ENCODE assay signal across 8 mouse cellular contexts in genomic region chr10:80659213-80659612, GRCm38 (mm10). TPM values are rescaled to one million over a fixed set of nuclear protein-coding genes. Genes with fewer than 3 reads are reported as not detected.
DNase-seq lines count a peak whose midpoint lies in the region; ATAC-seq and TF ChIP-seq lines count a peak whose summit lies in the region.

No protein-coding gene starts in this region.

- DNase-seq in ovary, postnatal 36 days (ENCODE audit: low spot score): peak; percentile 62
- no peak for DNase-seq in ovary, postnatal 10 days (ENCODE audit: low spot score)
- DNase-seq in cerebellum, adult 8-10 months: peak; percentile 79
- DNase-seq in left cerebral cortex, adult 2 months (ENCODE audit: extremely low spot score in 1 of 2, low spot score in 2 of 2): peak; percentile 65 to 74
- peak; percentile 55 to 73 for DNase-seq in spleen, adult 2 months (ENCODE audit: low read depth in 1 of 2, low spot score in 2 of 2)

- no peak for TF ChIP-seq POLR2A in spleen, adult 2 months (IDR thresholded peaks at IDR 0.05; ENCODE audit: low read depth, low read length)

- peak overlapping the region; percentile 36 for H3K4me3 ChIP-seq in forebrain, embryonic 16.5 days (replicated peaks; ENCODE audit: low read length)
- H3K4me3 ChIP-seq in hindbrain, embryonic 16.5 days (ENCODE audit: low read length): no peak overlapping the region
- H3K4me3 ChIP-seq in left cerebral cortex, adult 2 months: peak overlapping the region; percentile 40; the same call in 1 of the 2 replicates
- H3K4me3 ChIP-seq in macrophage (ENCODE audit: inconsistent target): peak overlapping the region; percentile 14; the same call in 1 of the 2 replicates
- 0 out of 2 replicates have a peak overlapping the region, but pooled peaks have one; percentile 15 for H3K4me3 ChIP-seq in spleen, adult 2 months (ENCODE audit: extremely low read depth, insufficient read depth, insufficient read length)

- peaks cover 22% of the 10 kb centered on the region for H3K4me1 ChIP-seq in forebrain, embryonic 16.5 days (replicated peaks; ENCODE audit: control insufficient read depth, insufficient read depth, low read length)
- H3K4me1 ChIP-seq in hindbrain, embryonic 16.5 days (ENCODE audit: control insufficient read depth, insufficient read depth, low read depth, low read length): peaks cover 18% of the 10 kb centered on the region
- H3K4me1 ChIP-seq in spleen, adult 2 months (ENCODE audit: control insufficient read depth, insufficient read depth, insufficient read length): peaks cover 49% of the 10 kb centered on the region

- 5% methylated on average over 10 of the region's 10 CpGs for WGBS in forebrain, embryonic 16.5 days
- 13% methylated on average over 10 of the region's 10 CpGs for WGBS in hindbrain, embryonic 16.5 days
- WGBS in macrophage (ENCODE audit: missing documents): 11% methylated on average over 10 of the region's 10 CpGs
- 9% methylated on average over 10 of the region's 10 CpGs for WGBS in spleen, adult 2 months

- peaks cover 11% of the 10 kb centered on the region; the same call in 1 of the 2 replicates for H3K79me2 ChIP-seq in macrophage (ENCODE audit: inconsistent target)

- peak overlapping the region; percentile 21; the same call in 1 of the 2 replicates for H3K27ac ChIP-seq in forebrain, embryonic 16.5 days (ENCODE audit: low read length)
- H3K27ac ChIP-seq in hindbrain, embryonic 16.5 days (ENCODE audit: low read depth, low read length): peak overlapping the region; percentile 39; the same call in 1 of the 2 replicates
- no peak overlapping the region for H3K27ac ChIP-seq in left cerebral cortex, adult 2 months
- H3K27ac ChIP-seq in macrophage: peak overlapping the region; percentile 53
- H3K27ac ChIP-seq in spleen, adult 2 months (ENCODE audit: insufficient read depth, low read length): peak overlapping the region; percentile 81

- H3K9ac ChIP-seq in forebrain, embryonic 16.5 days (replicated peaks; ENCODE audit: low read depth, low read length): no peak overlapping the region
- 0 out of 2 replicates have a peak overlapping the region, but pooled peaks have one; percentile 14 for H3K9ac ChIP-seq in hindbrain, embryonic 16.5 days (ENCODE audit: low read depth, low read length)

- intact Hi-C loops in left cerebral cortex, adult 2 months (cut with DNase I): loop anchor here (1.0 to 5.0 kb wide), 2 partner anchors 29 to 43 kb away; partner anchors contain the start of genes Izumo4 and Mob3a

- H3K36me3 ChIP-seq in forebrain, embryonic 16.5 days (ENCODE audit: control insufficient read depth, insufficient read depth): no peaks in the 10 kb centered on the region
- H3K36me3 ChIP-seq in hindbrain, embryonic 16.5 days (ENCODE audit: control insufficient read depth, insufficient read depth, low read length): no peaks in the 10 kb centered on the region
- no peaks in the 10 kb centered on the region for H3K36me3 ChIP-seq in macrophage (ENCODE audit: inconsistent target)
- H3K36me3 ChIP-seq in spleen, adult 2 months (ENCODE audit: control insufficient read depth, insufficient read depth, low read length): no peaks in the 10 kb centered on the region

- peak overlapping the region; percentile 50 for H3K4me2 ChIP-seq in forebrain, embryonic 16.5 days (ENCODE audit: low read length)
- H3K4me2 ChIP-seq in hindbrain, embryonic 16.5 days (ENCODE audit: low read length): peak overlapping the region; percentile 34

- TF ChIP-seq CTCF in left cerebral cortex, adult 2 months (IDR thresholded peaks at IDR 0.05): peak; percentile 93
- peak; percentile 45; the same call in 1 of the 2 replicates for TF ChIP-seq CTCF in spleen, adult 2 months (IDR thresholded peaks at IDR 0.05; ENCODE audit: extremely low read depth, insufficient read depth, insufficient read length, insufficient replicate concordance)

- H3K9me3 ChIP-seq in forebrain, embryonic 16.5 days (ENCODE audit: control insufficient read depth, low read length): no peaks in the 10 kb centered on the region
- H3K9me3 ChIP-seq in hindbrain, embryonic 16.5 days (ENCODE audit: control insufficient read depth, low read length): no peaks in the 10 kb centered on the region

- no peaks in the 10 kb centered on the region for H3K27me3 ChIP-seq in forebrain, embryonic 16.5 days (replicated peaks; ENCODE audit: control insufficient read depth, insufficient read depth, low read length)
- no peaks in the 10 kb centered on the region for H3K27me3 ChIP-seq in hindbrain, embryonic 16.5 days (replicated peaks; ENCODE audit: control insufficient read depth, insufficient read depth, low read length)
- no peaks in the 10 kb centered on the region for H3K27me3 ChIP-seq in spleen, adult 2 months (ENCODE audit: control insufficient read depth, insufficient read depth, low read length)

- ATAC-seq in forebrain, embryonic 16.5 days: no peak
- no peak for ATAC-seq in hindbrain, embryonic 16.5 days

RNA-seq across cellular contexts. Expression of gene Btbd2, which starts 2.3 kb away (rescaled TPM):
- 75.2 and 79.7 TPM in 2 replicates for polyA plus RNA-seq in forebrain, embryonic 16.5 days (2015; fragmentation: Nextera tagmentation; extraction: Ambion mirVana)
- polyA plus RNA-seq in hindbrain, embryonic 16.5 days (2015; fragmentation: Nextera tagmentation; extraction: Ambion mirVana): 21.2 and 83.2 TPM in 2 replicates
- 10 to 100 TPM; 85.1 to 96.7 TPM for total RNA-seq in left cerebral cortex, adult 2 months (2021)
- total RNA-seq in macrophage (2018; cell fraction: chromatin; rRNA removed): 10 to 100 TPM in 15 of 26 experiments, 1 to 10 TPM in 11; 1.8 to 28.3 (median 14.1) TPM
- total RNA-seq in macrophage (2018; cell fraction: cytosol; rRNA removed): 10 to 100 TPM; 15.2 to 30.1 (median 24.2) TPM
- 10 to 100 TPM in 14 of 26 experiments, 1 to 10 TPM in 12; 4.9 to 21.9 (median 10.8) TPM for total RNA-seq in macrophage (2018; cell fraction: nucleus; rRNA removed)
- polyA plus RNA-seq in macrophage (2018): 16.9 to 26.0 TPM (median 21.9 TPM) in 3 replicates
- polyA plus RNA-seq in spleen, adult 2 months (2012; rRNA removed): 49.5 and 66.1 TPM in 2 replicates

RNA-seq across cellular contexts. Expression of gene Mknk2, which starts 18.7 kb away (rescaled TPM):
- 57.1 and 61.2 TPM in 2 replicates for polyA plus RNA-seq in forebrain, embryonic 16.5 days (2015; fragmentation: Nextera tagmentation; extraction: Ambion mirVana)
- 35.6 and 55.7 TPM in 2 replicates for polyA plus RNA-seq in hindbrain, embryonic 16.5 days (2015; fragmentation: Nextera tagmentation; extraction: Ambion mirVana)
- total RNA-seq in left cerebral cortex, adult 2 months (2021): 10 to 100 TPM; 42.8 to 48.8 TPM
- total RNA-seq in macrophage (2018; cell fraction: chromatin; rRNA removed): 100 to 1,000 TPM in 1 of 26 experiments, 10 to 100 TPM in 22, 1 to 10 TPM in 3; 7.0 to 106 (median 37.3) TPM
- total RNA-seq in macrophage (2018; cell fraction: cytosol; rRNA removed): 100 to 1,000 TPM in 18 of 26 experiments, 10 to 100 TPM in 8; 59.8 to 198 (median 116) TPM
- 100 to 1,000 TPM in 2 of 26 experiments, 10 to 100 TPM in 24; 19.5 to 123 (median 68.6) TPM for total RNA-seq in macrophage (2018; cell fraction: nucleus; rRNA removed)
- 75.7 to 134 TPM (median 82.8 TPM) in 3 replicates for polyA plus RNA-seq in macrophage (2018)
- 351 and 533 TPM in 2 replicates for polyA plus RNA-seq in spleen, adult 2 months (2012; rRNA removed)

RNA-seq across cellular contexts. Expression of gene Csnk1g2, which starts 36.6 kb away (rescaled TPM):
- 91.3 and 96.9 TPM in 2 replicates for polyA plus RNA-seq in forebrain, embryonic 16.5 days (2015; fragmentation: Nextera tagmentation; extraction: Ambion mirVana)
- polyA plus RNA-seq in hindbrain, embryonic 16.5 days (2015; fragmentation: Nextera tagmentation; extraction: Ambion mirVana): 24.9 and 77.7 TPM in 2 replicates
- 100 to 1,000 TPM; 244 to 251 TPM for total RNA-seq in left cerebral cortex, adult 2 months (2021)
- 10 to 100 TPM; 21.1 to 94.3 (median 56.1) TPM for total RNA-seq in macrophage (2018; cell fraction: chromatin; rRNA removed)
- total RNA-seq in macrophage (2018; cell fraction: cytosol; rRNA removed): 10 to 100 TPM; 27.4 to 80.7 (median 43.5) TPM
- 10 to 100 TPM; 22.9 to 90.8 (median 48.4) TPM for total RNA-seq in macrophage (2018; cell fraction: nucleus; rRNA removed)
- polyA plus RNA-seq in macrophage (2018): 66.6 to 78.0 TPM (median 74.8 TPM) in 3 replicates
- polyA plus RNA-seq in spleen, adult 2 months (2012; rRNA removed): 206 and 283 TPM in 2 replicates

RNA-seq across cellular contexts. Expression of gene Mob3a, which starts 42.6 kb away (rescaled TPM):
- 56.9 and 59.4 TPM in 2 replicates for polyA plus RNA-seq in forebrain, embryonic 16.5 days (2015; fragmentation: Nextera tagmentation; extraction: Ambion mirVana)
- polyA plus RNA-seq in hindbrain, embryonic 16.5 days (2015; fragmentation: Nextera tagmentation; extraction: Ambion mirVana): 56.9 and 59.5 TPM in 2 replicates
- total RNA-seq in left cerebral cortex, adult 2 months (2021): 10 to 100 TPM; 13.6 to 15.5 TPM
- total RNA-seq in macrophage (2018; cell fraction: chromatin; rRNA removed): 10 to 100 TPM; 24.0 to 85.6 (median 50.0) TPM
- total RNA-seq in macrophage (2018; cell fraction: cytosol; rRNA removed): 10 to 100 TPM; 42.5 to 58.5 (median 53.2) TPM
- 10 to 100 TPM; 29.7 to 68.5 (median 43.5) TPM for total RNA-seq in macrophage (2018; cell fraction: nucleus; rRNA removed)
- 34.5 to 48.6 TPM (median 44.2 TPM) in 3 replicates for polyA plus RNA-seq in macrophage (2018)
- polyA plus RNA-seq in spleen, adult 2 months (2012; rRNA removed): 130 and 156 TPM in 2 replicates

RNA-seq across cellular contexts. Expression of gene Izumo4, which starts 42.8 kb away (rescaled TPM):
- polyA plus RNA-seq in forebrain, embryonic 16.5 days (2015; fragmentation: Nextera tagmentation; extraction: Ambion mirVana): 32.5 and 44.1 TPM in 2 replicates
- 43.7 and 50.4 TPM in 2 replicates for polyA plus RNA-seq in hindbrain, embryonic 16.5 days (2015; fragmentation: Nextera tagmentation; extraction: Ambion mirVana)
- 10 to 100 TPM; 45.0 to 46.0 TPM for total RNA-seq in left cerebral cortex, adult 2 months (2021)
- 10 to 100 TPM in 24 of 26 experiments, 1 to 10 TPM in 2; 6.5 to 49.9 (median 24.1) TPM for total RNA-seq in macrophage (2018; cell fraction: chromatin; rRNA removed)
- 1 to 10 TPM; 1.4 to 4.2 (median 2.3) TPM for total RNA-seq in macrophage (2018; cell fraction: cytosol; rRNA removed)
- total RNA-seq in macrophage (2018; cell fraction: nucleus; rRNA removed): 10 to 100 TPM in 15 of 26 experiments, 1 to 10 TPM in 11; 3.1 to 26.8 (median 11.3) TPM
- polyA plus RNA-seq in macrophage (2018): 1.9 to 5.5 TPM (median 2.3 TPM) in 3 replicates
- 49.0 and 60.8 TPM in 2 replicates for polyA plus RNA-seq in spleen, adult 2 months (2012; rRNA removed)
